Mouse (Mus musculus) activated CD4-positive, CD25-positive, alpha-beta regulatory T cell, adult 4 months (primary cell): ENCODE data around the gene Ccnf. TPM values are rescaled to one million over a fixed set of nuclear protein-coding genes. Genes with fewer than 3 reads are reported as not detected.
A peak's percentile ranks its signal among the peaks of the same experiment; 100 is the strongest.

Experiments
- ATAC-seq: one replicate; pipeline ENCODE4 v1.8.0; 2017
- polyA plus RNA-seq, 2 experiments: library from polyadenylated mRNA; unstranded; fragments of 100-300 nt; shearing (Covaris generic); gene quantifications; one replicate each; pipeline ENCODE4 v1.2.1; 2017

The Ccnf gene
- polyA plus RNA-seq, 2 experiments from 2014 or later, result 9.2 to 12.3 TPM

- no peak for ATAC-seq
These were observed 28.6 kb downstream of the Ccnf start for GRCm38 (mm10) chr17:24222653-24223052.

GRCm38 (mm10) chr17:24220435-24221411 is 30.6 kb downstream of the Ccnf start, which contains the start of gene Tedc2:
Gene Tedc2 (minus strand): TSS chr17:24220851.
- peak; percentile 98 for ATAC-seq

- no peak for ATAC-seq
These were observed 34.4 kb downstream of the Ccnf start for GRCm38 (mm10) chr17:24216836-24217235.

GRCm38 (mm10) chr17:24213186-24213585 is 38.1 kb downstream of the Ccnf start:
- no peak for ATAC-seq

GRCm38 (mm10) chr17:24212441-24213018 is 38.8 kb downstream of the Ccnf start:
- no peak for ATAC-seq

- ATAC-seq, result no peak
These were observed 39.4 kb downstream of the Ccnf start for GRCm38 (mm10) chr17:24211631-24212440.

GRCm38 (mm10) chr17:24210591-24210990 is 40.7 kb downstream of the Ccnf start:
- no peak for ATAC-seq

- no peak for ATAC-seq
These were observed 41.4 kb downstream of the Ccnf start for GRCm38 (mm10) chr17:24209916-24210240.

GRCm38 (mm10) chr17:24209043-24209915 is 42.0 kb downstream of the Ccnf start, which contains the start of gene Ntn3:
Gene Ntn3 (minus strand): TSS chr17:24209531.
- ATAC-seq, result no peak

- no peak for ATAC-seq
These were observed 42.6 kb downstream of the Ccnf start for GRCm38 (mm10) chr17:24208641-24209042.

GRCm38 (mm10) chr17:24207768-24208640 is 43.3 kb downstream of the Ccnf start:
- no peak for ATAC-seq

- no peak for ATAC-seq
These were observed 44.6 kb downstream of the Ccnf start for GRCm38 (mm10) chr17:24206451-24207351.

GRCm38 (mm10) chr17:24205908-24206361 is 45.3 kb downstream of the Ccnf start:
- ATAC-seq, result no peak

GRCm38 (mm10) chr17:24205284-24205888 is 45.9 kb downstream of the Ccnf start, which contains the start of gene Tbc1d24:
Gene Tbc1d24 (minus strand): TSS chr17:24205562.
- peak; percentile 34 for ATAC-seq

- ATAC-seq, result no peak
These were observed 46.4 kb downstream of the Ccnf start for GRCm38 (mm10) chr17:24204846-24205245.

- ATAC-seq, result no peak
These were observed 47.4 kb downstream of the Ccnf start for GRCm38 (mm10) chr17:24203611-24204534.

GRCm38 (mm10) chr17:24203068-24203467 is 48.2 kb downstream of the Ccnf start:
- no peak for ATAC-seq

GRCm38 (mm10) chr17:24201092-24201491 is 50.2 kb downstream of the Ccnf start:
- no peak for ATAC-seq
